Mouse (Mus musculus): ENCODE data around the gene Mgat1. TPM values are rescaled to one million over a fixed set of nuclear protein-coding genes. Genes with fewer than 3 reads are reported as not detected.

The Mgat1 gene
- polyA plus RNA-seq, 1 experiment, result 44.5 TPM

GRCm38 (mm10) chr11:49264622-49265021 is 20.6 kb downstream of the Mgat1 start:
- Histone ChIP-seq H3ac (ENCODE audit: control insufficient read depth, insufficient read length, low read depth) (no peak overlapping the region), H3K79me3 (ENCODE audit: low read depth) (peaks cover 4% of the 10 kb centered on the region), H3K36me3 (ENCODE audit: control insufficient read depth, insufficient read depth) (peaks cover 39% of the 10 kb centered on the region), H3K27me3 (ENCODE audit: control insufficient read depth, insufficient read depth, insufficient read length) (no peaks in the 10 kb centered on the region), H3K79me2 (ENCODE audit: control insufficient read depth, insufficient read depth) (peaks cover 28% of the 10 kb centered on the region), H3K4me3 (ENCODE audit: insufficient read depth, poor library complexity, severe bottlenecking) (no peak overlapping the region)
- TF ChIP-seq CEBPB (IDR thresholded peaks at IDR 0.05; ENCODE audit: low read depth) (no peak), FOSL1 (IDR thresholded peaks at IDR 0.05; ENCODE audit: insufficient read depth, low read length, poor library complexity, severe bottlenecking) (no peak), MYOD1 (IDR thresholded peaks at IDR 0.05; ENCODE audit: control insufficient read depth, insufficient read length, low read depth) (no peak), MAX (IDR thresholded peaks at IDR 0.05) (no peak), MYOG (IDR thresholded peaks at IDR 0.05; ENCODE audit: control insufficient read depth, extremely low read depth, insufficient read length) (no peak), CTCF (IDR thresholded peaks at IDR 0.05; ENCODE audit: control insufficient read depth, insufficient read depth, insufficient read length) (no peak), USF1 (IDR thresholded peaks at IDR 0.05; ENCODE audit: low read depth) (no peak)

- Histone ChIP-seq H3K36me3 (ENCODE audit: control insufficient read depth, insufficient read depth) (peaks cover 34% of the 10 kb centered on the region), H3K4me3 (ENCODE audit: insufficient read depth, poor library complexity, severe bottlenecking) (no peak overlapping the region), H3ac (ENCODE audit: control insufficient read depth, insufficient read length, low read depth) (no peak overlapping the region), H3K79me2 (ENCODE audit: control insufficient read depth, insufficient read depth) (peaks cover 23% of the 10 kb centered on the region), H3K27me3 (ENCODE audit: control insufficient read depth, insufficient read depth, insufficient read length) (no peaks in the 10 kb centered on the region), H3K79me3 (ENCODE audit: low read depth) (peaks cover 4% of the 10 kb centered on the region)
- TF ChIP-seq CTCF (IDR thresholded peaks at IDR 0.05; ENCODE audit: control insufficient read depth, insufficient read depth, insufficient read length), result no peak
- TF ChIP-seq MAX (IDR thresholded peaks at IDR 0.05), result no peak
- TF ChIP-seq FOSL1 (IDR thresholded peaks at IDR 0.05; ENCODE audit: insufficient read depth, low read length, poor library complexity, severe bottlenecking), result no peak
- no peak for TF ChIP-seq MYOD1 (IDR thresholded peaks at IDR 0.05; ENCODE audit: control insufficient read depth, insufficient read length, low read depth)
- TF ChIP-seq MYOG (IDR thresholded peaks at IDR 0.05; ENCODE audit: control insufficient read depth, extremely low read depth, insufficient read length), result no peak
- TF ChIP-seq USF1 (IDR thresholded peaks at IDR 0.05; ENCODE audit: low read depth), result no peak
Measured at GRCm38 (mm10) chr11:49265101-49265500, 21.1 kb downstream of the Mgat1 start.

GRCm38 (mm10) chr11:49266671-49267070 is 22.7 kb downstream of the Mgat1 start:
- no peaks in the 10 kb centered on the region for H3K27me3 ChIP-seq (ENCODE audit: control insufficient read depth, insufficient read depth, insufficient read length)
- TF ChIP-seq MYOD1 (IDR thresholded peaks at IDR 0.05; ENCODE audit: control insufficient read depth, insufficient read length, low read depth), result no peak
- no peak for TF ChIP-seq CTCF (IDR thresholded peaks at IDR 0.05; ENCODE audit: control insufficient read depth, insufficient read depth, insufficient read length)
- TF ChIP-seq USF1 (IDR thresholded peaks at IDR 0.05; ENCODE audit: low read depth), result no peak
- no peak for TF ChIP-seq FOSL1 (IDR thresholded peaks at IDR 0.05; ENCODE audit: insufficient read depth, low read length, poor library complexity, severe bottlenecking)
- no peak for TF ChIP-seq MAX (IDR thresholded peaks at IDR 0.05)
- TF ChIP-seq CEBPB (IDR thresholded peaks at IDR 0.05; ENCODE audit: low read depth), result no peak
- no peak overlapping the region for H3ac ChIP-seq (ENCODE audit: control insufficient read depth, insufficient read length, low read depth)
- no peak overlapping the region for H3K4me3 ChIP-seq (ENCODE audit: insufficient read depth, poor library complexity, severe bottlenecking)
- peaks cover 19% of the 10 kb centered on the region for H3K36me3 ChIP-seq (ENCODE audit: control insufficient read depth, insufficient read depth)
- H3K79me2 ChIP-seq (ENCODE audit: control insufficient read depth, insufficient read depth), result peaks cover 8% of the 10 kb centered on the region
- H3K79me3 ChIP-seq (ENCODE audit: low read depth), result peaks cover 2% of the 10 kb centered on the region

GRCm38 (mm10) chr11:49267316-49267715 is 23.3 kb downstream of the Mgat1 start:
- Histone ChIP-seq H3K79me3 (ENCODE audit: low read depth) (peaks cover 1% of the 10 kb centered on the region), H3K36me3 (ENCODE audit: control insufficient read depth, insufficient read depth) (peaks cover 12% of the 10 kb centered on the region), H3ac (ENCODE audit: control insufficient read depth, insufficient read length, low read depth) (no peak overlapping the region), H3K79me2 (ENCODE audit: control insufficient read depth, insufficient read depth) (peaks cover 1% of the 10 kb centered on the region), H3K27me3 (ENCODE audit: control insufficient read depth, insufficient read depth, insufficient read length) (no peaks in the 10 kb centered on the region), H3K4me3 (ENCODE audit: insufficient read depth, poor library complexity, severe bottlenecking) (no peak overlapping the region)
- TF ChIP-seq MAX (IDR thresholded peaks at IDR 0.05) (no peak), MYOD1 (IDR thresholded peaks at IDR 0.05; ENCODE audit: control insufficient read depth, insufficient read length, low read depth) (no peak), USF1 (IDR thresholded peaks at IDR 0.05; ENCODE audit: low read depth) (no peak), CTCF (IDR thresholded peaks at IDR 0.05; ENCODE audit: control insufficient read depth, insufficient read depth, insufficient read length) (no peak), FOSL1 (IDR thresholded peaks at IDR 0.05; ENCODE audit: insufficient read depth, low read length, poor library complexity, severe bottlenecking) (no peak), MYOG (IDR thresholded peaks at IDR 0.05; ENCODE audit: control insufficient read depth, extremely low read depth, insufficient read length) (no peak), CEBPB (IDR thresholded peaks at IDR 0.05; ENCODE audit: low read depth) (no peak)

- TF ChIP-seq MYOG (IDR thresholded peaks at IDR 0.05; ENCODE audit: control insufficient read depth, extremely low read depth, insufficient read length), result no peak
- TF ChIP-seq FOSL1 (IDR thresholded peaks at IDR 0.05; ENCODE audit: insufficient read depth, low read length, poor library complexity, severe bottlenecking), result no peak
- TF ChIP-seq USF1 (IDR thresholded peaks at IDR 0.05; ENCODE audit: low read depth), result no peak
- TF ChIP-seq MYOD1 (IDR thresholded peaks at IDR 0.05; ENCODE audit: control insufficient read depth, insufficient read length, low read depth), result no peak
- TF ChIP-seq CEBPB (IDR thresholded peaks at IDR 0.05; ENCODE audit: low read depth), result no peak
- TF ChIP-seq CTCF (IDR thresholded peaks at IDR 0.05; ENCODE audit: control insufficient read depth, insufficient read depth, insufficient read length), result no peak
- TF ChIP-seq MAX (IDR thresholded peaks at IDR 0.05), result no peak
- Histone ChIP-seq H3K79me3 (ENCODE audit: low read depth) (peaks cover 1% of the 10 kb centered on the region), H3K27me3 (ENCODE audit: control insufficient read depth, insufficient read depth, insufficient read length) (no peaks in the 10 kb centered on the region), H3K4me3 (ENCODE audit: insufficient read depth, poor library complexity, severe bottlenecking) (no peak overlapping the region), H3K36me3 (ENCODE audit: control insufficient read depth, insufficient read depth) (peaks cover 5% of the 10 kb centered on the region), H3ac (ENCODE audit: control insufficient read depth, insufficient read length, low read depth) (no peak overlapping the region), H3K79me2 (ENCODE audit: control insufficient read depth, insufficient read depth) (no peaks in the 10 kb centered on the region)
Measured at GRCm38 (mm10) chr11:49267970-49268579, 24.1 kb downstream of the Mgat1 start.

All from C2C12 (cell line).